Mouse (Mus musculus): Measurements from ENCODE around the gene Ptpn4.

The Ptpn4 gene

DNA sequence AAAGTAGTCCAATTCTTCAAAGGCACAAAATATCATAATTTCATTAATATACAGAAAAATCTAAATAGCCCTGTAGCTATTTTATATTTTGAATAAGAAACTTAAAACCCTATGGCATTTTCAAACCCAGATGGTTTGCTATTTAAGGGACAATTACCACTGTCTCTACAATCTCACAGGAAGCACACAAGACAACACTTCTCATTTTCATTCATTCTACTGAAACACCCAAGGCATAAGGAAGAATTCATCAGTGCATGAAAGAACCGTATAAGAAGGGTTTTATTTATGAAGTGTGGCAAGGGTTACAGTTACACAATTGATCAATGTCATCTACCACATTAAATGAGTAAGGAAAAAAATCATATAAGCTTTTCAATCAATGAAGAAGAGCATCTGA is 32.8 kb downstream of the Ptpn4 start:
- DNase-seq = no peak

DNA sequence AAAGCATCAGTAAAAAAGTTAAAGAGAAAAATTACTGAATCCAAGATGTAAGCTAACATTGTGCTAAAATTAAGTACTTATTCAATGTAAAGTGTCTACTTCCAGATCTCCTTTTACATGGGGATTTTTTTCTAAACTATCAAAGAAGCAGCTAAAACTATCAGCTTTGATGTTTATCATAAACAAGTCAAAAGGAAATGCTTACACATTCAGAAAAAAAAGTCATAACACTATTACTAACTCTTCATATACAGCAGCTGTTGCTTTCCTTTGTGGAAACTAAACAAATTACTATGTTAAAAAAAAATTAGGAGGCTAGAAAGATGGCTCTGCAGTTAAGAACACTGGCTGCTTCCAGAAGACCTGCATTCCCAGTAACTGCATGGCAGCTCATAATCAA is 42.2 kb downstream of the Ptpn4 start:
- no peak for DNase-seq

DNA sequence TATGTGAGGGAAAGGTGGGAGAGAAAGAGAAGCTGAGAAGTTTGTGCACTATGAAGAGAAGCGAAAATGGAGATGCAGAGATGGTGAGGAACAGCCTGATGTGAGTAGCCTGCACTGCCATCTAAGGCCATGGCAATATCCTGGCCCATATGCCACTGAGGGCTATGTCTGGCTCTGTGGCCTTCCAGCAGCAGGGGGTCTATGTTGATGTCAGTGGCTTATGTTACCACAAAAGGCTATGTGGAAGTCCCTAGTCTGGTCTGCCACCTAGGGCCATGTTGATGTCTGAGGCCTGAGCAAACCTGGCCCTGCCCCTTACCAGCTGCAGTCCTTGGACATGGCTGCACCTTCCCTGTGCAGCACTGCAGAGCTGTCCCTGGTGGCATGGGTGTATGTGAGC is 43.1 kb downstream of the Ptpn4 start:
- DNase-seq = no peak

DNA sequence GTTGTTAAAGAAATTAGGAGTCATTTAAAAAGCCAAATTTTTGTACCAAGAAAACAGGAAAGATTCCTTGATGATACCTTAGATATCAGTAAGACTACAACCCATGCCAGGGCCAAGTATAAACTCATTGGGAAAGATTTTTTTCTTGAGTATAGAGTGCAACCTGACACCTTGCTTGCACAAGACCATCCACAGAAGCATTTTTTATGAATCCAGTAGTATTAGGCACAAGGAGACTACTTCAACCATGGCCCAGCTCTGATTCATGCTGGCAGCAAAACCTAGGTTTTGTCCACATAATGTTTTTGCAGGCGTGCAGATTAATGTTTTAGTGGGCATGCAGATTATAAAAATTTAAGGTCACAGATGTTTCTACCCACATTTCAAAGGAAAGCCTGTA is 46.8 kb downstream of the Ptpn4 start:
- no peak for DNase-seq

DNA sequence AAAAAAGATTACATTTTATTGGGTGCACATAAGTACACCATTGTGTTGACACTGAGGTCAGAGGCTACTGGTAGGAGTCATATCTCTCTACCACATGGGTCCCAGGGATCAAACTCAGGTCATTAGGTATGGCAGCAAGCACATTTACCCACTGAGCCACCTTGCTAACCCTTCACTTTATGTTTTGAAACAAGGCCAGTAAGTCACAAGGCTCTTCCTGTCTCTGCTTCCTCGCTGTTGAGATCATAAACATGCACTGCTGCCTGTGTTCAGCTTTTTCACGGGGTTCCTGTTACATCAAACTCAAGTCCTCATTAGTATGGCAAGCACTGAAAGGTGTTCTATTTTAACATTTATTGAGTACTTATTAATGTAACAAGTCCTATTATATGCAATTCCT is 61.5 kb downstream of the Ptpn4 start:
- DNase-seq = no peak

DNA sequence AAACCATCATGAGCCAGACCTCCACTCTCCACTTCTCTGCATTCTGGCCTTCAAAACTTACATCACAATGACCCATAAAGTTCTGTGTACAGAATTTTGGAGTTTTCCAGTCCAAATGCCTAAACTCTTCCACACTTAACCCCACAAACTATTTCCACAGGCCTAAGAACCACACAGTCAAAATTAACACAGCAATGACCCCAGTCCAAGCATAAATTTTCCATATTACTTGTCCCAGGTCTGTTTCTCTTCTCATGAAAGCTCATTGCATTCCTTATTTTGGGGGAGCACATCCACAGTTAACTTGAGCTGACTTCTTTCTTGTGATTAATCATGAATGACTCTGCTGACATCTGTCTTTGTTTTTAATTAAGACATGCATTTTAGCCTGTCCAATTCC is 101.7 kb downstream of the Ptpn4 start:
- DNase-seq = no peak

DNA sequence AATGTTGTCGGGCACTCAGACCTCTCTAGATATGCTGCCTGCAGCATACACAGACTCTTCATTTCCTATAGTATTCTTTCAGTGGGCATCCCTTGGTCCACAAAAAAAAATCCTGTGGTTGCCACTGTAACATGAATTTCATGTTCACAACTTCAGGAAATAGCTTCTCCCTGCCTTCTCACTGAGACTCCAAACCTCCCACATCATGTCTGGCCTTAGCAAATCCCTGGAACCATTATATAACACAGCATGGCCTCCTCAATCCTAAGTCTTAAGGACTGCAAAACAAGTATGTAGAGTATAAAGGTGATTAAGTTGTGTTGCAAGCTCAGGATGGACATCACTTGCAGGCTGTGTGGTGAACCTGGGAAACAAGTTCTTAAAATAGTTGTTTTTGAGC is 102.6 kb downstream of the Ptpn4 start:
- no peak for DNase-seq

DNA sequence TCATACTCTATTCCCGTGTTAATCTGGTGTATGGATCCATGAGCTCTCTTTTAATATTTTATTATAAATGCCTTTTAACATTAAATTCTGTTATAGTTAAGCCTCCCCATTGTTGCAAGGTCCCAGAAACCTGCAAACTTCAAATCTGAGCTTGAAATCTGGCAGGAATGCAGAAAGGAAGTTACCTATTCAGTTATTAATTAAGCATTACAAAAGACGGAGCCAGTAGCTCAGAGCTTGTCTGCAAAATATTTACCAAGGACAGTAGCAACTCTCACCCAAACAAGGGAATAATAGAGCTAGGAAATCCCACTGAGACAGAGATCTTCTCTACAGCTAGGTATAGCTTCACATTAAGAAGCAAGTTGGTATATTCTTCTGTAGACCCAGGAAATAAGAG is 106.2 kb downstream of the Ptpn4 start:
- DNase-seq = peak; percentile 4 to 9

DNA sequence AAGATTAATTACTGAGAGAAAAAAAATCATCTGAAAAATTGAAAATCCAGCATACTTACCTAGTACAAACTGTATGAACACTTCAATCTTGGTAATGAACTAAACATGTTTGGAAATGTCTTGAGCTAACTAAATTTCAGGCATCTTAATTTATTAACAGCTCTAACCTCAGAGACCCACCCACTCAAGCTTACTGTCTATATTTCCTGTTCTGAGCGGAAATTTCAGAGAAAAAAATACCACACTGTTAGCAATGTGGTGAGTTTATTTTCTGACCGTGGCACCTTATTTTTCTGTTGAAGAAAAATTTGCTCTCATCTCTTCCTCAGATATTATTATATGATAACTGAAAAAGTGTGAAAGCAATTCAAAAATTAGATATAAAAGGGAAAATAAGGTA is 124.4 kb downstream of the Ptpn4 start:
- no peak for DNase-seq

DNA sequence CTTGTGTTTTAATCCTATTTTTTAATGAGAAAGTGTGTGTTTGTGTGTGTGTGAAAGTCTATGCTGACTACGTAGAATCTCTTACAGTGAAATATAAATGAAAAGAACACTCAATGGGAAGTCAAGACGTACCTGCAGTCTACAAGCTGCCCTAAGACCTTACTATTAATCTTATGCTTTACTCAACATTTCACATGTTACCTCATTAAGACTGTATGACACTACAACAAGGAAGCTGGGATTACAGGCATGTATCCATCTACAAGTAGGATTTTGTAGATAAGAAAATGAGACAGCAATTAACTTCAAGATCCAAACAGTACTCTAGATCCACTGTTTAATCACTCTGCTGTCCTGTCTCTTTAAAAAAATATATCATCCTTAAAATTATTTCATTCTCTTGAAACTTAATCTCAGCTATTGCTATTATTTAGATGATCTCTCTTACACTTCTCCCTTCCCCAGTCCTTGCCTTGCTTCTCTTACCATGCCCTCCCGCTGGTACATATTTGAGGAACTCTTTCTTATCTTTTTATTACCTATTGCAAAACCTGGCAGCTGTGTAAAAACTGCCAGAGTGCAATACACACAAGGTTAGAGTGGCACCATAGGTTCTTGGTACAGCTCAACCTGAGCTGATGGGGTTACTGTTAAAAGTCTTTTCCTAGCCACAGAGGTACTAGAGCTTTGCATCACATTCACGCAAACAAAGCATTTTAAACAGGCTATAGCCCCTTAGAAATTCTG is 130.8 kb downstream of the Ptpn4 start:
- no peak for DNase-seq

DNA sequence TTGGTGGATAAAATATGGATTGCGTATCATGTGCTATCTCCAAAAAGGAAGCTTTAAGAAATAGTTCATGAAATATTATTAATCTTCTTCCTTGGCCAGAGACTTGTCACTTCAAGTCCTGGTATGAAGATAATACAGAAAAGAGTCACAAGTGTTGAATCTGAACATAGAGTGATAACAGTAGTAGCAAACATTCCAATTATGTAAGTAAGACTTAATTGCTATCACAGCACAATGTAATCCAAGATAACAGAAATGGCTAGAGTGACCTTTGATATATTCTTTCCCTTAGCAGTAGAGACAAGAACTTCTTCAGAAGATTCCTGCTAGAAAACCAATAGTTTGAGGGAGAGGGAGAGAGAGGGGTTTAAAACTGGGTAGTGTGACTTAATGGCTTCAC is 140.6 kb downstream of the Ptpn4 start:
- DNase-seq = no peak

DNA sequence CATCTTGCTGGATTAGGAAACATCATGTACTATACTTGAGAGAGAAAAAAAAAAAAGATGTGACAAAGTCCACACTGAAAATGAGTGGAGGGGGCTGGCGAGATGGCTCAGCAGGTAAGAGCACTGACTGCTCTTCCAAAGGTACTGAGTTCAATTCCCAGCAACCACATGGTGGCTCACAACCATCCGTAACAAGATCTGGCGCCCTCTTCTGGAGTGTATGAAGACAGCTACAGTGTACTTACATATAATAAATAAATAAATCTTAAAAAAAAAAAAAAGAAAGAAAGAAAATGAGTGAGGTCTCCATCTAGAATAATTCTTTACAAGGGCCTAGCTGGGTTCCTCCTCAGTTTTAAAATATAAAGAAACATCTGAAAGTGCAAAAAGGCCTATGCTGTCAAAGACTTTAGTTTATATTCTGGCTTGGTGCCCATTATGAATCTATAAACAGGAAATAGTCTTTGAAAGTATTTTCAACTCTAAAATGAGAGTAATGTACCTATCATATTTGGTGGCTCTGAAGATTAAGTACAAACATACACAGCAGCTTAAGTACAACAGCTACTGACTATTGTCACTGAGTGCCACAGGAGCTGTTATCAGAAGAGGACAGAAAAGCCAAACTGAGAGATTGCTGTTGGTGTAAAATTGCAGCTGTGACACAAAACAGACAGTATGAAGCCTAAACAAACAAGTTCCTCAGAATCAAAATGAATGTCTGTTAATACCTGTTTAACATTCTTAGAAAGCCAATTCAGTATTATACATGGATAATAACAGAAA is 151.4 kb downstream of the Ptpn4 start:
- no peak for DNase-seq

DNA sequence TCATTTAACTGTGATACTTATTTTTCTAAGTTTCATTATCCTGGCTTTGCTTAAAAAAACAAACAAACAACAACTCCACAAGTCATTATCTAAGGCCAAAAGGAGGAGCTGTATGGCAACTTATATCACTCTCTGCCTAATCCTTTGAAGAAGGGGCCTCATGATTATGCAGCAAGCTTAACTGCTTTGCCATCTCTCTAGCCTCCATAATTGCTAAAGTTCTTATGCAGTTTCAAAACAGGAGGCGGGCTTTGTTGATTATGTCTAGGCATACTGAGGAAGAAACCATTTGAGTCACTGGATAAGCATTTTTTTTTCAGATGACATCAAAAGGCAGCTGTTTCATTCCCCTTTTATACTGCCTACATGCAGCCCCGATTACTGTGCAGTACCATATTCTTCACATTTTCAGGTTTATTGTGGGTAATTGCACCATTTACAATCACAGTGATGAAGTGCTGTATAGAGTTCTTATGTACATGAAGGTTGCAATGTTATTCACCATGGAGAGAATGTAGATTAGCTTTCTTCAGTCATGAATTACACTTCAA is 155.7 kb downstream of the Ptpn4 start:
- DNase-seq = no peak

DNA sequence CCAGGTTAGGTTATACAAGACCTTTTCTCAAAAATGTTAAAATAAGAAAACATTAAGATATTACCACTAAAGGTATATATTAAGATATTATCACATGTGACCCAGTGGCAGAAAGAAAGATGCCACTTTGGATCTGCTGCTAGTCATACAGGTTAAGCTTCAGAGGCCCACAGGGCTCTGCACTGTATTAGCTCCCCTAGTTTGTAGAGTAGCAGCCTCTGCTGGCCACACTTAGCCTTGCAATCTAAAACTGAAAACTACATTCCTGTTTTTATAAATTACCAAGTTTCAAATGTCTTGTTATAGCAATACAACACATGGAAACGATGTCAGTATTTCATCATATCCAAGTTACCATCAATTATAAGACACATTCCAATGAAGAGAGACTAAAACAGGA is 162.4 kb downstream of the Ptpn4 start:
- peak; percentile 24 to 53 for DNase-seq

DNA sequence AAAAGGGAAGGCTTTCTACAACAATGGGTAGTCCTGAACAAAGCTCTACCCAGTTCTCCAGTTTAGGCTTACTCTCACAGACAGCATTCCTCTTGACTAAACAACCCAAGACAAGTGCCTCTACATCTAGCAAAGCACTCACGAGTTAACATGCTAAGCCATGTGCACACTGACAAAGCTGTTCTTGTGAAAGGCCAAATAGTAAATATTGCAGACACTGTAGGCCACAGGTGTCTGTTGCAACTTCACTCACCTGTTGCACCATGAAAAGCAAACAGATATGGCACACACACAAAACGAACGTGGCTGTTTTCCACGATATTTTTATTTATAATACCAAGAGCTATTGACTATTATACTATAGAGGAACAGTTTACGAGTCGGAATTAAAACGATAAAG is 170.5 kb downstream of the Ptpn4 start:
- no peak for DNase-seq

DNA sequence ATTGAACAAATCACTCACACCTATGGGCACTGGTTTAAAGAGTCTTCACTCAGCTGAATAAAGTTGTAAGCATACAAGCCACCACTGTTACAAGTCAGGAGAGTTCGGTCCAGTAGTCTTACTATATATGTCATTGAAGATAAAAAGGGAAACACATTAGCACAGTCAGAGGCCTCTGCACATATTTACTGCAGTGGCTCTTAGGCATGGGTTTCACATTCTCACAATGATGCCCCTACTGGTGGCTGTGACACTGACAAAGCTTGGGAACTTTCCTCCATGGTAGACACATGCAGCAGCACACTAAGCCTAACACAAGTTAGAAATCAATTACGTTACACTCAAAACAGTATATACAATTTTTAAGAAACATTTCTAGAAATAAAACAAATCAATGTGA is 183.1 kb downstream of the Ptpn4 start:
- DNase-seq = no peak

DNA sequence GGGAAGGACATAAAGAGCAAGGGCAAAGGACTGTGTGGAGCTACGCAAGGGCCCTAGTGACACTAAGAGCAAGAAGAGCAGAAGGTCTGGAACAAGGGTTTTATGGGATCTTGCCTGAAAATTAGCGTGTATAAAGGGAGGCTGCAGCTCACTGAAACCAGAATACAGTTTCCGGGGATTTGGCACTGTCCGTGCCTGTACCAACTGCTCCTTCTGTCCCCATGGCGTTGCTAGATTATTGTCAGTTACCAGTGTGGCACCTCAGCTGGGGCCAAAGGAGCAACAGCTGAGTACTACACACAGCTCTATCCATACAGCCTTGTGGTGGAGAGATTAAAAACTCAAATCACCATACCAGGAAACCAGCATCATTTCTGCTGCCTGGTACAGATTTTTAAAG is 187.0 kb downstream of the Ptpn4 start:
- no peak for DNase-seq

DNA sequence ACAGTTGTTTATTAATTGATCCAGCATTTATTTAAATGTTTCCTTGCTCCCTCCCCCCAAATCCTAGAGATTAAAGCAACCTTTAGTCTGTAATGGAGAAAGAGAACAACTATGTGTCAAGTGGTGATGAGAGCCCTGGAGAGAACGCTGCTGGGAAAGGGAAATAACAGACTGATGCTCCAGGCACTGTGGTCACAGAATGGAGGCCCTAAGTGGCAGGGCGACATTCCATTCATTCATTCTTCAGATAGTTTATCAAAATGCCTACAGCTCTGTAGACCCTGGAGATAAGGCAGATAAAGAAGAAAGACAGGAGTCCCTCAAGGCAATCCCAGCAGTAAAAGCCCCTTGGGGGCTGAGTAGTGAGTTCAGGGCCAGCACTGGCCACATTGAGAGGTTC is 187.8 kb downstream of the Ptpn4 start:
- no peak for DNase-seq

DNA sequence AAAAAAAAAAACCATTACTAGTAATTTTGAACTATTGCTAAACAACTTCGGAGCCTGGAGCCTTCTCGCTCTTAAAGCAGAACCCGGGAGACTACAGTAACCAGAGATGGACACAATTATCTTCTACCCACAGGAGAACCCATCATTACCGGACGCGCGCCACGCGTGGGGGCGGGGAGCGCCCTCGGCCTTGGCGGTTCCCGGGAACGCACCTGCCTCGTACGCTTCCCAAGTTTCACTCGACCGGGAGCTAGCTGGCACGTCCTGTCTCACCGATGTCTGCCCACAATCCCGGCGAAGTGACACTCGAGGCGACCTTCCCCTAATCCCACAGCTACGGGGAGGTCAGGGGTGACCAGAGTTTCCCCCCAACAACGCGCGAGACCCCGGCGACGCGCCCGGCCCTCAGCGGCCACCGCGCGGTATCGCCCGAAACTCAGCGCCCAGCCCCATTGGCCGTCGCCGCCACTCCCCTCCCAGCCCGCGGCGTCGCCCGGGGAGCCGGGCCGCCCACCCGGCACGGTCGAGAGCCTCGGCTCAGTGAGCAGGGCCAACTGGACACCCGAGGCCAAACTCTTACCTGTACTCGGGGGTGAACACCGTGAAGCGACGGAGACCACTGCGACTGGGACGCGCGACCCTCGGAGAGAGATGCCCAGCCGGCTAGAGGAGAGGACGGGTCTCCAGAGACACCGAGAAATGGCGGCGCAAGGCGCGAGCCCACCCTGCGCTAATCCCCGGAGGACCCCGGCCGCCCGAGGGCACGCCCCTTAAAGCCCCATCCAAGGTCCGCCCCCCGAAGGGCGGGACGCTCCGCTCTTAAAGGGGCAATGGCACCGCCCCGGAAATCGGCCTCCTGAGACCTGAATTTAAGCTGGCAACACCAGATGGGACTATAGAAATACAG is 189.0 kb downstream of the Ptpn4 start, which contains the start of gene Epb41l5:
Epb41l5 (minus strand) TSS at position 796 of the 907 bp plus-strand sequence.
- DNase-seq = peak; percentile 84 to 89

DNA sequence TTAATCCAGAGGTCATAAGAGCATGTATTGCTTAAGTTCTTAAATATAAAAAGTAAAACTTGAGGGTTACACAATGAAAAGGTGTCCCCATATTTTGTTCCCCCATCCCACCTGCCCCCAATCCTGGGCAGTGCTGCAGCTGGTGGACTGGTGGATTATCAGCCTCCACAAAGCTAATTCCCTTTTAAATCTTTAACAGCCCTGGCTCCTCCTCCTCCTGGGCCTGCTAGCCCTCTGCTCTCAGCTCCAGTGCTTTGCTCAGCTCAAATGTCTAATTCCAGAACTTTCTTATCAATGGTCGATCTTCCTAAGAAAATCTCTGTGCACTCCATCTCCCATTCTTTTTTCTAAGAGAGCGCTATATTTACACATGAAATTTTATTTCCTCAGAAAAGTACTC is 191.1 kb downstream of the Ptpn4 start:
- peak; percentile 47 to 48 for DNase-seq

DNA sequence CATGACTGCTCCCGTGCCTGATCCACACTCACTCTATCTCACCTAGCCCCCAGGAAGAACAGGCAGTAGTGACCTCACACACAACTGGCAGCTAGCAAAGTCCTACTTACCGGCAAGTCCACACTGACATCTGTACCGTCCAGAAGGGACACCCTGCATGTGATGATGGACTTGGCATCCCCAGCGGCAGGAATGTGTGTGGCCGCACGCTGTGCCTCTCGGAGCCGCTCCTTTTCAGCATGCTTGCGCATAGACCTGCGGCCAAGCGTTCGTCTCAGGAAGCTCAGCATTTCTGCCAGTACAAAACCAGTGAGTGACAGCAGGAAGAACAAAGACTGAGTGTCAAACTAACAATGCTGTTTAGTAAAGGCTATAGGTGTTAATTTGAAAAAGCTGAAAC is 195.0 kb downstream of the Ptpn4 start:
- peak; percentile 68 to 76 for DNase-seq

DNA sequence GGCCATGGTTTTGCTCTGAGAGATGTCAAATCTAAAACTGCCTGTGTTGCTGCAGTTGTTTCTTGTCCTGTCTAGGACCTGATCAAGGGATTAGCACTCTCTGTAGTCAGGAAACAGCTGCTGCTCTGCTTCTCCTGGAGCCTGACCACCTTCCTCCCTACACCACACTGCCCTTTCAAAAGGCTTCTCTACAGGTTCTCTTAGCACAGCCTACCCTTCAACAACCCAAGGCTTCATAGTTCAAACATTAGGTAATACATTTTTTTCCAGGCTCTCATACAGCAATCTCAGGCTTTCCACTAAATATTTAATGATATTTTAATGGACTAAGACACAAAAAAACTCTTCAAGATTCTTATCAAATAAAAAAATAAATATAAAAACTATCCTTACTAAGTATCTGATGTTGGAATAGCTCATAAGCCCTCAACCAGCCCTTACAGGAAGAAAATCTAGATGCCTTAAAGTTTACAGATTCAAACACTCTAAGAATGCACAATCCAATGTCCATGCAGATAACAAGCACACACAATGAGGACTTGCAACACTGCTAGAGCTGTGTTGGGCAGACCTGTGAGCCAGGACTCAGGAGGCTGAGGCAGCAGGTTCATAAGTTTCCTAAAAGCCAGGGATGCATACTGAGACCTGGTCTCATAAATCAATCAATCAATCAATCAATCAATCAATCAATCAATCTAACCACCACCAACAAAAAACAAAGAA is 196.2 kb downstream of the Ptpn4 start:
- DNase-seq = no peak
